Mouse (Mus musculus): ENCODE results near the gene Ehd4.

Ehd4 gene

GRCm38 (mm10) chr2:120154361-120154894 is at the start of gene Ehd4:
Ehd4 (minus strand) TSS chr2:120154606.
- peak; percentile 100 for DNase-seq (ENCODE audit: low read depth, low spot score)

GRCm38 (mm10) chr2:120203742-120204141 is 49.3 kb upstream of the Ehd4 start:
- DNase-seq (ENCODE audit: low read depth, low spot score), result peak; percentile 58

GRCm38 (mm10) chr2:120200077-120200476 is 45.7 kb upstream of the Ehd4 start:
- DNase-seq (ENCODE audit: low read depth, low spot score), result peak; percentile 82

- peak; percentile 44 for DNase-seq (ENCODE audit: low read depth, low spot score)
Observed at GRCm38 (mm10) chr2:120188174-120188573, 33.8 kb upstream of the Ehd4 start.

- DNase-seq (ENCODE audit: low read depth, low spot score), result no peak
Observed at GRCm38 (mm10) chr2:120187583-120187982, 33.2 kb upstream of the Ehd4 start.

GRCm38 (mm10) chr2:120185527-120186276 is 31.3 kb upstream of the Ehd4 start:
- DNase-seq (ENCODE audit: low read depth, low spot score), result peak; percentile 46

GRCm38 (mm10) chr2:120178936-120179335 is 24.5 kb upstream of the Ehd4 start:
- no peak for DNase-seq (ENCODE audit: low read depth, low spot score)

- peak; percentile 85 for DNase-seq (ENCODE audit: low read depth, low spot score)
Observed at GRCm38 (mm10) chr2:120173718-120174117, 19.3 kb upstream of the Ehd4 start.

GRCm38 (mm10) chr2:120171362-120171761 is 17.0 kb upstream of the Ehd4 start:
- no peak for DNase-seq (ENCODE audit: low read depth, low spot score)

- DNase-seq (ENCODE audit: low read depth, low spot score), result peak; percentile 34
Observed at GRCm38 (mm10) chr2:120170726-120171125, 16.3 kb upstream of the Ehd4 start.

GRCm38 (mm10) chr2:120169382-120169781 is 15.0 kb upstream of the Ehd4 start:
- no peak for DNase-seq (ENCODE audit: low read depth, low spot score)

GRCm38 (mm10) chr2:120167763-120168162 is 13.4 kb upstream of the Ehd4 start:
- DNase-seq (ENCODE audit: low read depth, low spot score), result no peak

- peak; percentile 13 for DNase-seq (ENCODE audit: low read depth, low spot score)
Observed at GRCm38 (mm10) chr2:120165474-120165873, 11.1 kb upstream of the Ehd4 start.

GRCm38 (mm10) chr2:120159434-120159833 is 5.0 kb upstream of the Ehd4 start:
- no peak for DNase-seq (ENCODE audit: low read depth, low spot score)

GRCm38 (mm10) chr2:120158846-120159245 is 4.4 kb upstream of the Ehd4 start:
- peak; percentile 35 for DNase-seq (ENCODE audit: low read depth, low spot score)

- no peak for DNase-seq (ENCODE audit: low read depth, low spot score)
Observed at GRCm38 (mm10) chr2:120158016-120158415, 3.6 kb upstream of the Ehd4 start.

GRCm38 (mm10) chr2:120157606-120158005 is 3.2 kb upstream of the Ehd4 start:
- DNase-seq (ENCODE audit: low read depth, low spot score), result no peak

- no peak for DNase-seq (ENCODE audit: low read depth, low spot score)
Observed at GRCm38 (mm10) chr2:120153586-120154360, 633 bp downstream of the Ehd4 start.

GRCm38 (mm10) chr2:120150571-120150970 is 3.8 kb downstream of the Ehd4 start:
- DNase-seq (ENCODE audit: low read depth, low spot score), result no peak

- DNase-seq (ENCODE audit: low read depth, low spot score), result no peak
Observed at GRCm38 (mm10) chr2:120149634-120150033, 4.8 kb downstream of the Ehd4 start.

GRCm38 (mm10) chr2:120147999-120148398 is 6.4 kb downstream of the Ehd4 start:
- no peak for DNase-seq (ENCODE audit: low read depth, low spot score)

- DNase-seq (ENCODE audit: low read depth, low spot score), result no peak
Observed at GRCm38 (mm10) chr2:120147364-120147763, 7.0 kb downstream of the Ehd4 start.

GRCm38 (mm10) chr2:120146543-120146942 is 7.9 kb downstream of the Ehd4 start:
- no peak for DNase-seq (ENCODE audit: low read depth, low spot score)

All from brain, adult 2 months (tissue).